Mouse (Mus musculus) left cerebral cortex, postnatal 4 days (tissue): ENCODE measurements at regions not wholly inside any gene's neighbourhood (a gene's known extent, or its start where the extent isn't known, plus 50 kb on each side); places are given as distances from the start of the nearest gene placed in this dataset.
"Not testable (repeated sequence)": the region's sequence is repeated elsewhere in the genome, so short reads cannot be mapped to it uniquely, and the experiment has no call there.

Source experiments
- DNase-seq: peaks from one replicate; pipeline ENCODE4 v3.0.0-alpha.2; 2022
- intact Hi-C: fragments of 180-260 bp; cut with DNase I; formaldehyde crosslinking; loops from one replicate; pipeline ENCODE4 v1.15.1; 2025

- intact Hi-C loops, result loop anchor here (5.0 to 10.0 kb wide), 2 partner anchors 209 to 697 kb away; no protein-coding TSS in a partner anchor
- no peak for DNase-seq
Measured at GRCm38 (mm10) chrX:50675356-50675755, 165.5 kb upstream of the Stk26 start.

- DNase-seq, result peak; percentile 53
- intact Hi-C loops, result no loop called here
Measured at GRCm38 (mm10) chrX:50657835-50658565, 182.8 kb upstream of the Stk26 start.

- DNase-seq, result no peak
- intact Hi-C loops, result no loop called here
Measured at GRCm38 (mm10) chrX:50657180-50657834, 183.5 kb upstream of the Stk26 start.

GRCm38 (mm10) chrX:50655380-50655779 lies 185.5 kb upstream of the Stk26 start:
- intact Hi-C loops, DNase-seq: not testable (repeated sequence)

- intact Hi-C loops, result no loop called here
- DNase-seq, result no peak
Measured at GRCm38 (mm10) chrX:50641347-50641746, 199.5 kb upstream of the Stk26 start.

- intact Hi-C loops, result no loop called here
- DNase-seq, result peak; percentile 3
Measured at GRCm38 (mm10) chrX:50635634-50636033, 205.2 kb upstream of the Stk26 start.

- intact Hi-C loops, result no loop called here
- peak; percentile 85 for DNase-seq
Measured at GRCm38 (mm10) chrX:50634842-50635615, 205.8 kb upstream of the Stk26 start.

- intact Hi-C loops, result no loop called here
- DNase-seq, result no peak
Measured at GRCm38 (mm10) chrX:50632536-50632935, 204.2 kb upstream of the Olfr1324 start.

- no peak for DNase-seq
- intact Hi-C loops, result no loop called here
Measured at GRCm38 (mm10) chrX:50625336-50625735, 197.0 kb upstream of the Olfr1324 start.

GRCm38 (mm10) chrX:50622984-50623455 lies 194.7 kb upstream of the Olfr1324 start:
- intact Hi-C loops, result no loop called here
- no peak for DNase-seq

- DNase-seq, result no peak
- intact Hi-C loops, result no loop called here
Measured at GRCm38 (mm10) chrX:50620909-50621308, 192.6 kb upstream of the Olfr1324 start.

GRCm38 (mm10) chrX:50619919-50620318 lies 191.6 kb upstream of the Olfr1324 start:
- intact Hi-C loops, result no loop called here
- DNase-seq, result no peak

- no peak for DNase-seq
Measured at GRCm38 (mm10) chrX:50618936-50619335, 190.6 kb upstream of the Olfr1324 start.

GRCm38 (mm10) chrX:50616920-50617319 lies 188.6 kb upstream of the Olfr1324 start:
- DNase-seq, intact Hi-C loops: not testable (repeated sequence)

More at GRCm38 (mm10) chrX:50618936-50619335, 190.6 kb upstream of the Olfr1324 start:
- intact Hi-C loops, result no loop called here

GRCm38 (mm10) chrX:50614874-50615273 lies 186.6 kb upstream of the Olfr1324 start:
- intact Hi-C loops, DNase-seq: not testable (repeated sequence)

GRCm38 (mm10) chrX:50614367-50614766 lies 186.1 kb upstream of the Olfr1324 start:
- intact Hi-C loops, DNase-seq: not testable (repeated sequence)

- intact Hi-C loops, result no loop called here
- no peak for DNase-seq
Measured at GRCm38 (mm10) chrX:50611765-50612591, 183.7 kb upstream of the Olfr1324 start.

- intact Hi-C loops, DNase-seq: not testable (repeated sequence)
Measured at GRCm38 (mm10) chrX:50608141-50608540, 179.8 kb upstream of the Olfr1324 start.

- intact Hi-C loops, result no loop called here
- no peak for DNase-seq
Measured at GRCm38 (mm10) chrX:50607636-50608035, 179.3 kb upstream of the Olfr1324 start.

- intact Hi-C loops, DNase-seq: not testable (repeated sequence)
Measured at GRCm38 (mm10) chrX:50605517-50605916, 177.2 kb upstream of the Olfr1324 start.
